Mouse (Mus musculus): ENCODE measurements at regions not wholly inside any gene's neighbourhood (a gene's known extent, or its start where the extent isn't known, plus 50 kb on each side); places are given as distances from the start of the nearest gene placed in this dataset.

GRCm38 (mm10) chr15:6087208-6087607 is 212.4 kb upstream of the Dab2 start:
- TF ChIP-seq TAL1 (IDR thresholded peaks at IDR 0.05; ENCODE audit: low read length) = no peak
- no peak for TF ChIP-seq GATA1 (IDR thresholded peaks at IDR 0.05; ENCODE audit: low read length)
